Mouse (Mus musculus) layer of hippocampus, adult 11-12 months (tissue): ENCODE measurements around the gene Hoxd11.
A peak's percentile ranks its signal among the peaks of the same experiment; 100 is the strongest.

ENCODE experiments used
- DNase-seq: peaks from one replicate; pipeline ENCODE4 v3.0.0; 2022; ENCODE audit warnings: low spot score

Hoxd11 gene

DNA sequence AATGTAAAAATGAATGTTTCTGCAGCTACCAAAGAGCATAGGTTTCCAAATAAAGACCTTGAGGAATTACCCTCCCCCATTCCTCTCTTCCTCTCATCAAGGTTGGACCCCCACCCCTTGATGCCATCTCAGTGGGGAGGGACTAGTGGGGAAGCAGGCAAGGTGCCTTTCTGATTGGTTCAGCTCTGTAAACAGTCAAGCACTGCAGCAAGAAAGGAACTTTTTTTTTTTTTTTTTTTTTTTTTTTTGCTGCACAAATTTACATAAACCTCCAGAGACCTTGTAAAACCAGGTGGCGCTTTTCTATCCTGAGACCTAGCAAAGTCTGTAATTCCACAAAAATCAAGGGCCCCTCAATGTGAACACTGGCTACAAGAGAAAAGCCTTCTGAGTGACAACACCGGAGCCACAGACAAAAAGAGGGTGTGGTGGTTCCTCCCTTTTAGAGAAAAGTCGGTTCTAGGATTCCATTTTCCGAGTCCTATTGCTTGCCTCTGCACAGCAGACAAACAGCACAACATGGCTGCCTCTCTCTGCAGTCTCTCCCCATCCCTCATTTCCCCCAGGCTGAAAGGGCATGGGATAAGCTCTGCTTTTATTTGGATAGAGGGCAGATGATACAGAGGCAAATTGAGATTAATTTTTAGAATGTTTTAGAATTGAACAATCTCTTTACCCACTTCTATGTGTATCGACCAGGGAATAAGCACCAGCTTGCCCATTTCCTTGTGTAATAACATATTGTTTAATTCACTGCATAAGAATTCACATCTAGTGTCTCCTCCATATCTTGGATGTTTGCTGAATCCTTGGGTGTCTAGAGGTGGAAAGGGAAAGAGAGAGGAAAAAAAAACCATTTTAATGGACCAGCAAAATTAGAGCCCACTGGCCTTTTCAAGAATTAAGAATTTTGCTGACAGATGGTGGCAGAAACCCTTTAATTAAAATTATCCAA lies 30.4 kb downstream of the Hoxd11 start:
- no peak for DNase-seq

- DNase-seq: no peak
These were observed 31.7 kb downstream of the Hoxd11 start for GRCm38 (mm10) chr2:74710929-74711543.

DNA sequence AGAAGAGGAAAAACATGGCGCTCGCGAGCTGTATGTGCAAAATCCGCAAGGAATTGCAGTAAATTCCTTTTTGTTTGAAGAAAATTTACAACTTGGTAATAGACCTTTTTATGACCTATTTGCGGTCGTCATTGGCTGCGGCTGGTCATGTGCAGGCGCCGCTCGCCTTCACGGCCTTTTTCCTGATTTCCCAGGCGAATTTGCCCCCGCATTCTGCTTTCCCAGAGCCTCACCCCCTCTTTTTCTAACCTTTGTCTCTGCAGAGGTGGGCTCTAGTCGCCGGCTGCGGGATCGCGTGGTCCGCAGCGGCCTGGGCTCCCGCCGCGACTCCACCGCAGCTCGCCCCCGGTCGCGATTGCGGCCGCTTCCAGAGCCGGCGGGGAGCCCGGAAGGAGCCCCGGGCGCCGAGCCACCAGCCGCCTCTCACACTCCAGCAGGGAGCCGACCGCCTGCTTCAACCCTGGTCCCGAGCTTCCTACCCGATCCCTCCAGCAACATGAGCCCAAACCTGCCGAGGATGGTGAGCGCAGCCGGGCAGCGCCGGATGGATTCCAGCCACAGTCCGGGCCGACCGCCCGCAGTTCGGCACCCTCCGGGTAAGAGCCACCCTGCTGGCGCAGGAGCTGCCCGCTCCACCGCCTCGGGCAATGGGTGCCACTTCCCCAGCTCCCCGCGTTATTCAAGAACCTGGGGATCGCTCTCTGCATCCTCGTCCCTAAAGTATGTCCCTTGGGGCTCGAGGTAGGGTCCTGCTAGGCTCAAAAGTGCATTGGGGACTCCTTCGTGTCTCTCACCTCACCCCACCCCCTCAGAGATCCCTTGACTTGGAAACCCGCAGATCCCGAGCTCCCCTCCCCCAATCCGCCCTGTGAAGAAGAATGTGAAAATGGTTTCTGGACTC lies 32.6 kb downstream of the Hoxd11 start, which contains the start of the genes Hoxd3 and Hoxd4:
TSS of gene Hoxd3 (plus strand) at position 207 of the 901 bp plus-strand sequence.
TSS of gene Hoxd4 (plus strand) at position 209 of the 901 bp plus-strand sequence.
- no peak for DNase-seq

GRCm38 (mm10) chr2:74713239-74714150 lies 34.1 kb downstream of the Hoxd11 start:
- no peak for DNase-seq

DNA sequence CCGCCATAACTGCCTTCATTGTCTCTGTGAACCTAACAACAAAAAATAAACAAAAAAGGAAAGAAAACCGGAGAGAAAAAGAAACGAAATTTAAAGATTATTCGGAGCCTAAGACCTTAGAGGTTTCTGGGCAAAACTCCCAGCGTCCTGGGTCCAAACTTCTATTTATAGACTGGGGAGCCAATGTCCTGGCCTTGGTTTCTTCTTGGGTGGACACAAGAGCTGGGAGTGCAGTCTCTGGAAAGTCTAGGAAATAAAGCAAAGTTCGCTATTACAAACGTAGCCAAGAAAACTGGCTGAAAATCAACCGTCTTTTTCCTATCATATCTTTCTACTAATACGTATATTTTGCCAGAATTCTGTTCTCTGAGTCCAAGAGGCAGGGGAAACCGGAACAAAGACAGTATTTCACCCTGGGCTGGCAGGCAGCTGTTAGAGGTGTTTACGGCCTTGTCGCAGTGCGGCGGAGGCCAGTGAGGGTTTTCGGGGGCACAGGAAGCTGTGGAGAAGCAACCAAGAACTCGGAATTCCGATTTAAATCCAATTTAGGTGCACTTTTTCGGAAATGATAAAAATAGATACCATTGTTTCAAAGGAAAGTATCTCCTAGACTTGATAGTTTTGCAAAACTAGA lies 34.9 kb downstream of the Hoxd11 start:
- no peak for DNase-seq

DNA sequence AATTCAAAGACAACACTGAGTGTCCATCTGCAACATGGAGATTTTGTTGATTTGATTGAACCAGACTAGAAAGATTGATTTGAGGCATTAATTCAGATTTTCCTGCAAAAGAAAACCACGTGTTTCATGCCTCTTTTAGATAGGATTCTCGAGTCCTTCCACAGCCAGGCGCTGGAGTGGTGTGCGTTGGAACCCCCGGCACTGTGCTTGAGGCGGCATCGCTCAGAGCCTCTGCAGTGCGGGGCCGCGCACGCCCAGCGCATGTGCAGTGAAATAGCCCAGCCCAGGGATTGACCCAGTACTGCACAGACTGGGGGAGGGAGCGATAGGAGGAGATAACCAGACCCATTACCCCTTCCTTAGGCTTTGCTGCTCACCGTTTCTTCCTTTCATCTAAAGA lies 35.5 kb downstream of the Hoxd11 start:
- no peak for DNase-seq

DNA sequence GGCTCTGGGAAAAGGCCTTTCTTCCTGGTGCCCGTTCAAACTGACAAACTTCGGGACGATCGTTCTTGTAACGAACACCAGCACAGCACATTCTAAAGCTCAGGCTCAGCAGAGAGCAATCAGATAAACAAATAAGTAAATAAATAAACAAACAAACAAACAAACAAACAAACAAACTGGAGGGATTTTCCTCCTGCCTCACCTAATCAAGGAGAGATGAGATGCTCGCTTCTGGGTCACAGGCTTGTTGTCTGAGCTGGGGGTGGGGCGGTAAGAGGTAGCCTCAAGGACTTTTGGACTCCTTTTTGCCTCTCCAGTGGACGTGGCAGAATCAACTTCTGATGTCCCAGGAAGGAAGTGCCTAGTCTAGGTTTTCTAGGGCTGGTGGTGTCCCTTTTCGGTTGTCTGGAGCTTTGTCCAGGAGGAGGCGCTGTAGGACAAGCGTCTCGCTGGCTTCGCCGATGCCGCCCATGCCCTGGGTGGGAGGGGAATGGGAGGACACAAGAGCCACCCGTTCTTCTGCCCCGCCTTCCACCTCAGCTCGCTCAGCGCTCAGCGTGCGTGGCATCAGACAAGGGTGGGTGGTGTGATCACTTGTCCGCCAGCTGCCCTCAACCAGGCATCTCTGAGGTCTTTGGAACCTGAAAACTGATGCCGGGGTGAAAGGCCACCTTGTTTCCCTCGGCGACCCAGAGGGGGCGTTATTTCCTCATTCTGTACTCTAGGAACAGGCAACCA lies 36.3 kb downstream of the Hoxd11 start:
- DNase-seq: peak; percentile 74

DNA sequence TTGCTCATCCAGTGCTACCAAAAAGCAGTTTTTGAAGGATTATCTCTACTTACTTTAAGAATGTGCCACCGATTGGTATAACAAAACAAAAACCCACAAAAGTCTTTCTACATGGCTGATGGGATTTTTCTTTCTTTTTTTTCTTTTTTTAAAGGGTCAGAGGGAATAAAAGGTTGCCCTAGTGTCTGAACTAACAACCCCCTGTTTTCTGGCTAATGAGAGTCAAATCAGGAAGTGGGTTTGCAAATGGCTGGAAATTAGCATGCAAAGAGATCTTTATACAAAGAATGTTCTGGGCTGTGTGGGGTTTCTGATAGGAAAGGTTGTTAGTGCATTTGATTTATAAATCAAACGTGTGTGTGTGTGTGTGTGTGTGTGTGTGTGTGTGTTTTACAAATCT lies 41.0 kb downstream of the Hoxd11 start:
- DNase-seq: no peak

DNA sequence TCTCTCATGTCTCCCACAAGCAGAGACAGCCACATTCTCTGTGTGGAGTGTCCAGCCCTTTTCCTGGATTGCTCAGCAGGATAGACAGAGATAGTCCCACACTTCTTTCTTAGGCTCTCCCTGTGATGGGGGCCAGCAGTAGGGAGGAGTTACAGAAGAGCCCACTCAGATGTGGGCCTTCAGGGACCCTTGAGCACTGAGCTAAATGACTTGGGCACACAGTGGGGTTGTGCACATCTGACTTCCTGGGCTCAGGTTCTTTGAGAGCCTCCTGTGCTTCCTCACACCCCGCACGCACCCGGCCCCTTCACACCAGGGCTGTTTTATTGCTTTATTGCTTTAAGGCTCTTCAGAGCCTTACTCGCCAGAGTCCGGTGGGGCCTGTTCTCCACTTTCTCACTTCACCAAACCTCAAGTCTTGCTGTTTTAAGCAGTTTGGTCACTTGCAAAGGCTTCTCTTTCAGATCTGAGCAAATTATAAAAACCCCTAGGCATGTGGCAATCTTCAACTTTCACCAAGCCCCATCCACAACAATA lies 41.7 kb downstream of the Hoxd11 start:
- no peak for DNase-seq

DNA sequence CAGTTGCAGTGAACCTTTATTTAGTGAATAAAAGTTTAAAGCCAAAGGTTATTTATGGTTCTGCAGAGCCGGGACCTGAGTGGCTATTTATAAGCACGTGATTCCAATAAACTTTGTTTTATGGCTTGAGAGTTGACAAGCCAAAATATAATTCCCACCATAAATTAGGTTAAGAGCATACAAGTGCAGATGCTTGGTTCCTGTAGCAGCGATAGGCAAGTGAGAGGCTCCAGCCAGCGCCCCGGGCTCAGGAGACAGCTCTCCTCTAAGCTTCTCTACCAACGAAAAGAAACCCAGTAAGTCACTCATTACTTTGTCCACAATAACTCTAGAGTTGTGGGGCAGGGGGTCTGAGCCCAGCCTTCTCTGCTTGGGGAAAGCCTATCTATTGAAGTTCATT lies 42.5 kb downstream of the Hoxd11 start:
- no peak for DNase-seq

GRCm38 (mm10) chr2:74722949-74723348 lies 43.6 kb downstream of the Hoxd11 start:
- no peak for DNase-seq

DNA sequence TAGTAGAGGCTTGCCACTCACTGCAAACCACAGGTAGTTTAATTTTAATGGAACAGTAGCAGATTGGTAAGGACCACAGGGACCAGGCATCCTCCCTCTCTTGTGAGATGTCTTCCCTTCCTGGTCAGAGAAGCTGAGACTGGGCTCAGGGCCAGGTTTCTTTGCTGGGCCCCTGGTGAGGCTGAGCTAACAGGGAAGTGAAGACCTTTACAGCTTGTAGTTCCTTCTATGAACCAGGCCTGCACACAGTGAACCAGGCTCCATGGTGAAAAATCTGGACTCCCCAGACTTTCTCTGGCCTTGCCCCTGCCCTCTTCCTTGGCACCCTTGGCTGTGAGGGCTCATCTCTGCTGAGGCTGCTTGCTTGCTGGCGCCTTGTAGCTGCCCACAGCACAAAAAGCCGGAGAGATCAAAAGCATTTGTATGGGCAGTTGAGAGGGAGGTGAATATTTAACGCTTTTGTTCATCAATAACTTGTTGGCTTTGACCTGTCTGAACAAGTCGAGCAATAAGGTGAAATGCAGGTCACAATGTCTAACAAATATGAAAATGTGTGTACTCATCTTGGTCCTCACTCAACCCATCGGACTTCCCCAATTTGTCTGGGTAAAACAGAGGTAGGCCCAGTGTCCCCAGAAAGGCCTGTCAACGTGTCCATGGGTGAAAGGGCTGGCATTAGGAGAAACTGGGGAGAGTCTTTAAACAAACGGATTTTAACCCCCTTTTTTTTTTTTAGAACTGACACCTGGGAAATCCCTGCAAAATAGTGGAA lies 45.1 kb downstream of the Hoxd11 start:
- DNase-seq: no peak

DNA sequence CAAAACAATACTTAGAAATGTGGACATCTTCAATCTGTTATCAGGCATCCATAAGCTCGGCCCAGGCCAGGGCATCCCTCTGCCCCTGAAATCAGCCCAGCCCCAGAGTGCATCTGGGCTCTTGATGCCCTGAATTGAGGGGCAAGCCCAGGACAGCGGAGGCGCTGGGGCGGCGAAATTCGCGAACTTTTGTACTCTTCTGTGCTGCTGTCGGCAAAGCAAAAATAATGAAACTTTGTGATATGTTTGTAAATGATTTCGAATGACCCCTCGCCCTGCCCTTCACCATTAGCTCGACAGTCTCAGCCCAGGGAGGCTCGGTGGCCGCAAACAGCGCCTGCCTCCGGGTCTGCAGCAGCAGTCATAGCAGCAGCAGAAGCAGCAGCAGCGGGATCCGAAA lies 45.8 kb downstream of the Hoxd11 start:
- no peak for DNase-seq

DNA sequence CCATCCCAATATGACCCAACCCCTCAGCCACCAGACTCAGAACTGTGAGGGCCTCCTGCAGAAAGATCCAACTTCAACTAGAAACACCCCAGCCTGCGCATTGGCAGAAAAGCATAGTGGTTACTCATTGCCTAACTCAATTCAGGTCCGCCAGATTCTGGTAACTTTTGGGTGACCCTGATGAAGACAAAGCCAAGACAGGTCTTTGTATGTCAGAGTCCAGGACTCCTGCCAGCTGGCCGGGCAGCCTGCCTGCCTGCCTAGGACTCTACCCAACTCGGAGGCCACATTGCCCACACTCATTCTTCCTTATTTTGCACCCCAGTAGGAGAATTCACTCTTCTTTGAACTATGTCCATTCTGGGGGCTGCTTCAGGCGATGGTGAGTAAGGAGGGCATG lies 47.2 kb downstream of the Hoxd11 start, which contains the start of gene Gm28230:
TSS of gene Gm28230 (plus strand) at position 178 of the 400 bp plus-strand sequence.
- no peak for DNase-seq

DNA sequence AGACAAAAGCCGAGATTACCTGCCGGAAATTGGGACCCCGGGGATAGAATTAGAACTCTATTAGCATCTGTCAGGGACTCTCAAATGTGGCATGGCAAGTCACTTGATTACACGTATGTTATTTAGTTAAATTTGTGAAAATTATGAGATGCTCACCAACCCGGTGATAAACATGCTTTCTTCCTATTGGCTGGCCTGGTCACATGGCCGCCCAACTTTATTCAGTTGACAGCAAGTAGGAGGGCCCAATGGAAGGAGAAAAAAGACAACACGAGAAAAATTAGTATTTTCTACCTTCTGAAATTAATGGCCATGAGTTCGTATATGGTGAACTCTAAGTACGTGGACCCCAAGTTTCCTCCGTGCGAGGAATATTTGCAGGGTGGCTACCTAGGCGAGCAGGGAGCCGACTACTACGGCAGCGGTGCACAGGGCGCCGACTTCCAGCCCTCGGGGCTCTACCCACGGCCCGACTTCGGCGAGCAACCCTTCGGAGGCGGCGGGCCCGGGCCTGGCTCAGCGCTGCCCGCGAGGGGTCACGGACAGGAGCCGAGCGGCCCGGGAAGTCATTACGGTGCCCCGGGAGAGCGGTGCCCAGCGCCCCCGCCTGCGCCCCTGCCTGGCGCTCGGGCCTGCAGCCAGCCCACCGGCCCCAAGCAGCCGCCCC lies 47.7 kb downstream of the Hoxd11 start:
- no peak for DNase-seq

- DNase-seq: no peak
These were observed 48.4 kb downstream of the Hoxd11 start for GRCm38 (mm10) chr2:74727640-74728302.

DNA sequence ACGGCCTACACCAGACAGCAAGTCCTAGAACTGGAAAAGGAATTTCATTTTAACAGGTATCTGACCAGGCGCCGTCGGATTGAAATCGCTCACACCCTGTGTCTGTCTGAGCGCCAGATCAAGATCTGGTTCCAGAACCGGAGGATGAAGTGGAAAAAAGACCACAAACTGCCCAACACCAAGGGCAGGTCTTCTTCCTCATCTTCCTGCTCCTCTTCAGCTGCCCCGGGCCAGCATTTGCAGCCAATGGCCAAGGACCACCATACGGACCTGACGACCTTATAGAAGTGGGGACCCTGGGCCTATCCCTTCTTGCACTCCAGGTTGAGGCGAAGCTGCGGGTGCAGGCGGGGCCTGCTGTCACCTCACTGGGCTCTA lies 48.9 kb downstream of the Hoxd11 start:
- DNase-seq: no peak

- DNase-seq: no peak
These were observed 51.0 kb downstream of the Hoxd11 start for GRCm38 (mm10) chr2:74730331-74730730.
